Mouse (Mus musculus): ENCODE measurements at regions not wholly inside any gene's neighbourhood (a gene's known extent, or its start where the extent isn't known, plus 50 kb on each side); places are given as distances from the start of the nearest gene placed in this dataset.

DNA sequence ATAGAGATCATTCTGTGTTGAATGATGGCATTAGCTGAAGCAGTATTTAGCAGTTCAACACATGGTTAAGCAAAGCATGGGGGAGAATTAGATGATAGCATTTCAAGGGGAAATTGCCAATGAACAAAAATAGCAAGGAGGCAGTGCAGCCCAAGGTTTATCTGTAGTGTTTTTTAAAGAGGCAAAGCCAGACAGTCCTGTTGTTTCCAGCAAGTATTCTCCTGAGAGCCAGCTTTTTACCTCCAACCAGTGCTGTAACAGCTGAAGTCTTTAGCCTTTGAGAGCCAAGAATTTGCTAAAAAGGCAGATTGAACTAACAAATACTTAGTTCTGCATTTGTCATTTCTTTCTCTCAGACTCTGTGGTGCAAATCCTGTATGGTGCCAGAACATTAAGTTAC lies 305.1 kb upstream of the Arx start:
- H3K4me2 ChIP-seq (ENCODE audit: low read depth) = no peak overlapping the region
- H3K27me3 ChIP-seq (ENCODE audit: control insufficient read depth, insufficient read depth, low read length) = no peaks in the 10 kb centered on the region
- no peaks in the 10 kb centered on the region for H3K4me1 ChIP-seq (ENCODE audit: control insufficient read depth, insufficient read depth, low read length)
- no peak overlapping the region for H3K4me3 ChIP-seq (ENCODE audit: low read depth, low read length)
- ATAC-seq (ENCODE audit: insufficient read depth, low FRiP score, low TSS enrichment) = no peak
- H3K9ac ChIP-seq (ENCODE audit: low read length) = no peak overlapping the region
- no peak for DNase-seq (ENCODE audit: low spot score)
- no peak overlapping the region for H3K27ac ChIP-seq (ENCODE audit: low read depth, low read length)
- no peaks in the 10 kb centered on the region for H3K36me3 ChIP-seq (ENCODE audit: control insufficient read depth, insufficient read depth, low read length)
- no peaks in the 10 kb centered on the region for H3K9me3 ChIP-seq (ENCODE audit: control insufficient read depth, low read length)

DNA sequence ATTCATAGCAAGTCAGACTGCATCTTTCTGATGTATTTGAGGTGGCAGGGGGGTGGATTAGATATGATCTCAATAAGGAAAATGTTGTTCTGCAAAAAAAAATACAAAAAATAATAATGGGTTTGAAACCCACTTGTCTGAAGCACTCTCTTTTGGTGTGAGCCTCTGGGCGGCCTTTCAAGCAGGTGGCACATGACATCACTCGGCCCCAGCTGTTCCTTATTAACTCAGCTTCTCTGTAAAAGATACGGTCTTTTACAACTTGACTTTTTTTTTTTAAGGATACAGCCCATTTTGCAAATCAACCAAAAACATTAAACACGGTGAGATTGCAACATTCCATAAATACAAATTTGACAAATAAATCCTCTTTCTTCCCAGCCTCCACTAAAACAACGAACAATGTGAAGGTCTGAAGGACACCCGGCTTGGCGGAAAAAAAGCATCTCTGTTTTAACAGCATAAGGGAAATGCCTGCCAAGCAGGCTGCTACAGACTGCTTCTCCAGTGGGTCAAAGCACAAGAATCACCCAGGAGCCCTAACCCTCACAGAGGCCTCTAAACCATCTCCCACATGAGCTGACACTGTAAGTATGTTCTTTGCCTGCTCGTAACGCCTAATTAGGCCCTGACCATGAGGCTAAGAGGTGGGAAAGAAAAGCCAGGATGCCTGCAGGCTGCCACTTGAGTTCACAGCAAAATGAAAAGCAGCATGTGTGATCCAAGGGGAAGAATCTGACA lies 283.8 kb upstream of the Arx start:
- Histone ChIP-seq H3K36me3 (ENCODE audit: control insufficient read depth, insufficient read depth, low read length) (no peaks in the 10 kb centered on the region), H3K27ac (ENCODE audit: low read depth, low read length) (no peak overlapping the region), H3K9me3 (ENCODE audit: control insufficient read depth, low read length) (no peaks in the 10 kb centered on the region), H3K27me3 (ENCODE audit: control insufficient read depth, insufficient read depth, low read length) (no peaks in the 10 kb centered on the region), H3K9ac (ENCODE audit: low read length) (no peak overlapping the region), H3K4me3 (ENCODE audit: low read depth, low read length) (no peak overlapping the region), H3K4me2 (ENCODE audit: low read depth) (no peak overlapping the region), H3K4me1 (ENCODE audit: control insufficient read depth, insufficient read depth, low read length) (no peaks in the 10 kb centered on the region)
- 64% methylated on average over 9 of the region's 9 CpGs for WGBS
- DNase-seq (ENCODE audit: low spot score) (no peak), ATAC-seq (ENCODE audit: insufficient read depth, low FRiP score, low TSS enrichment) (no peak)

DNA sequence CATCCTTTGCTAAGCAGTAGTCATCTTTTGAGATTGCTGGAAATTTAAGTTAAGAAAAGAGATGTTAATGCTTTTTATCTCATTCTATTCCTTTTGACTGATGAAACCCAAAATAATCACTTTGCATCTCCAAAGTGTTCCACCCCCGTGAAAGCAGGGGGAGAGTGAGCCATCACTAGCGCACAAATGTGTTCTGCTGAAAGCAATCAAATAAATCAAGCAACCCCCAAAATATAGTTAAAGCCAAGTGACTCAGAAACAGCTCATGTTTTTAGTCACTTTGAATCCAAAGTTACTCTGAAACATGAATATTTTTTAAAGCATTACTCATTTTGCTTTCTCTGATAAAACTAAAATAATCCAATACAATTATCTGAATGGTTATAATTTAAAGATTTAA lies 279.6 kb upstream of the Arx start:
- 80% methylated on average over 2 of the region's 2 CpGs for WGBS
- Histone ChIP-seq H3K4me3 (ENCODE audit: low read depth, low read length) (no peak overlapping the region), H3K9me3 (ENCODE audit: control insufficient read depth, low read length) (no peaks in the 10 kb centered on the region), H3K9ac (ENCODE audit: low read length) (no peak overlapping the region), H3K36me3 (ENCODE audit: control insufficient read depth, insufficient read depth, low read length) (no peaks in the 10 kb centered on the region), H3K4me1 (ENCODE audit: control insufficient read depth, insufficient read depth, low read length) (no peaks in the 10 kb centered on the region), H3K4me2 (ENCODE audit: low read depth) (no peak overlapping the region), H3K27me3 (ENCODE audit: control insufficient read depth, insufficient read depth, low read length) (no peaks in the 10 kb centered on the region), H3K27ac (ENCODE audit: low read depth, low read length) (no peak overlapping the region)
- DNase-seq (ENCODE audit: low spot score) (no peak), ATAC-seq (ENCODE audit: insufficient read depth, low FRiP score, low TSS enrichment) (no peak)

DNA sequence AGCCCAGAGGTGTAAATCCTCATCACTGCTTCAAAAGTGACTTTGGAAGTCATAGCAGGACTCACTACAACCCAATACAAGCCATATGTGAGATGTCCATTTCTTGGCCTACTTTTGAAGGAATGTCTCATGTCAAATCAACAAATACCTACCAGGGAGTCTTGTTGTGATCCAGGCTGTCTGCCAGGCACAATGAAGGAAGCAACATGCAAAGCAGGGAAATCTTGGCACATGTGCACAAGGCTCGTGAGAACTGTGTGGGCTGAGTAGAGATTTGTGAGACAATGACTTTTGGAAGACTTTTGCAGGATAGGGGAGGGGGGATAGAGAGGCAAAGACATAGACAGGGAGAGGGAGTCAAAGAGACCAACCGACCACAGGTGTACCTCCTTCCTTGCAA lies 274.7 kb upstream of the Arx start:
- H3K4me3 ChIP-seq (ENCODE audit: low read depth, low read length) = no peak overlapping the region
- H3K27ac ChIP-seq (ENCODE audit: low read depth, low read length) = no peak overlapping the region
- H3K36me3 ChIP-seq (ENCODE audit: control insufficient read depth, insufficient read depth, low read length) = no peaks in the 10 kb centered on the region
- H3K9ac ChIP-seq (ENCODE audit: low read length) = no peak overlapping the region
- H3K4me2 ChIP-seq (ENCODE audit: low read depth) = no peak overlapping the region
- DNase-seq (ENCODE audit: low spot score) (no peak), ATAC-seq (ENCODE audit: insufficient read depth, low FRiP score, low TSS enrichment) (no peak)
- H3K9me3 ChIP-seq (ENCODE audit: control insufficient read depth, low read length) = no peaks in the 10 kb centered on the region
- WGBS = 69% methylated on average over 2 of the region's 2 CpGs
- H3K27me3 ChIP-seq (ENCODE audit: control insufficient read depth, insufficient read depth, low read length) = no peaks in the 10 kb centered on the region
- no peaks in the 10 kb centered on the region for H3K4me1 ChIP-seq (ENCODE audit: control insufficient read depth, insufficient read depth, low read length)

DNA sequence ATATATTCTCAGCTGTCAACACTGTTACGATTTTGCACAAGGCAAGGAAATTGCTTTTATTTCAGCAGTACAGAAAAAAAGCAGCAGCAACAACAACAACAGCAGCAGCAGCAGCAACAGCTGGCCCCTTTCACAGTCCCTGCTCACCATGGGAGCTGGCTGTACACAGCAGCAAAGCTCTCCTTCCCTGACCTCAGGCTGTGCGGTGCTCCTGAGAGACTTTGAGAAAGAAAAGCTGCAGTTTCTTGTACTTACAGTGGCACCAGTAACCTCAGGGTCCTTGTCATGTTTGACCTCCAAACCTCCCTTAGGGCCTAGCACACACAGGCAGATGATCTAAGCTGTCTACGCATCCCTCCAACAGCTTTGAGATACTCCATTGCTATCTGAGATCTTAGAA lies 269.9 kb upstream of the Arx start:
- DNase-seq (ENCODE audit: low spot score) = no peak
- Histone ChIP-seq H3K27me3 (ENCODE audit: control insufficient read depth, insufficient read depth, low read length) (no peaks in the 10 kb centered on the region), H3K9me3 (ENCODE audit: control insufficient read depth, low read length) (no peaks in the 10 kb centered on the region), H3K9ac (ENCODE audit: low read length) (no peak overlapping the region), H3K27ac (ENCODE audit: low read depth, low read length) (no peak overlapping the region), H3K4me2 (ENCODE audit: low read depth) (no peak overlapping the region), H3K4me1 (ENCODE audit: control insufficient read depth, insufficient read depth, low read length) (no peaks in the 10 kb centered on the region), H3K4me3 (ENCODE audit: low read depth, low read length) (no peak overlapping the region), H3K36me3 (ENCODE audit: control insufficient read depth, insufficient read depth, low read length) (no peaks in the 10 kb centered on the region)
- 72% methylated on average over 3 of the region's 3 CpGs for WGBS
- no peak for ATAC-seq (ENCODE audit: insufficient read depth, low FRiP score, low TSS enrichment)

DNA sequence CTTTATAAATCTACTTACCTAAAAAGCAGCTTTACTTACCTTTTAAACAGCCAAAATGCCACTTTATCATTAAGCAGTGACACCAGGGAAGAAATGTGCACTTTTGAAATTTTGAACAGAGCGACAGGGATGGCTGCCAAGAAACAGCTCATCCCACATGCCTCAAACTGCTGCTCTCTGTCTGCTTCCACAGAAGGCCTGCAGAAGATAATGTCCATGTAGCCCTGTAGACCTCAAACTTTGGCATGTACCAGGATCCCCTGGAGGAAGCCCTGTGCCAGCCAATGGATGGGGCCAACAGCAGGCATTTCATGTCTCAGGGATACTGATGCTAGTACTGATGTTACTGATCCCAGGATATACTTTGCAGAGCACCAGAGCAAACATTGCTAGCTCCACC lies 245.1 kb upstream of the Arx start:
- ATAC-seq (ENCODE audit: insufficient read depth, low FRiP score, low TSS enrichment) = no peak
- H3K4me1 ChIP-seq (ENCODE audit: control insufficient read depth, insufficient read depth, low read length) = no peaks in the 10 kb centered on the region
- no peaks in the 10 kb centered on the region for H3K36me3 ChIP-seq (ENCODE audit: control insufficient read depth, insufficient read depth, low read length)
- no peak overlapping the region for H3K27ac ChIP-seq (ENCODE audit: low read depth, low read length)
- H3K9me3 ChIP-seq (ENCODE audit: control insufficient read depth, low read length) = no peaks in the 10 kb centered on the region
- H3K27me3 ChIP-seq (ENCODE audit: control insufficient read depth, insufficient read depth, low read length) = no peaks in the 10 kb centered on the region
- no peak overlapping the region for H3K4me3 ChIP-seq (ENCODE audit: low read depth, low read length)
- no peak overlapping the region for H3K9ac ChIP-seq (ENCODE audit: low read length)
- H3K4me2 ChIP-seq (ENCODE audit: low read depth) = no peak overlapping the region
- no peak for DNase-seq (ENCODE audit: low spot score)
- WGBS = 86% methylated on average over 1 of the region's 1 CpGs

DNA sequence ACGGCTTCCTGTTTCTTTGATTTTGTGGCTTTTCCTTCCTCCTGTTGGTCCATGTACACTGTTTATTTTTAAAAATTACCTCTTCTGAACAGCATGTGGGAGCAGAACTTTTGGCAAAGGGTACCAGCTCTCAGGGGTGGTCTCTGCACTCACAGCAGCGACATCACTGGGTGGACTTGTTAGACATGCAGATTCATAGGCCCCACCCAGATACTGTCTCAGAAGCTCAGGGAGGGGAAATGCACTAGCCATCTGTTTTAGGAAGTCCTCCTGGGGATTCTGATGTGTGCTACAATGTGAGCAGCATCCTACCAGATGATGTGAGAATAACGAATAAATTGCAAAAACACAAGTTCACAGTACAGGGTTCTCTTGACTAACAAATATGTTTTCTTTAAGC lies 243.5 kb upstream of the Arx start:
- 70% methylated on average over 3 of the region's 3 CpGs for WGBS
- no peaks in the 10 kb centered on the region for H3K27me3 ChIP-seq (ENCODE audit: control insufficient read depth, insufficient read depth, low read length)

DNA sequence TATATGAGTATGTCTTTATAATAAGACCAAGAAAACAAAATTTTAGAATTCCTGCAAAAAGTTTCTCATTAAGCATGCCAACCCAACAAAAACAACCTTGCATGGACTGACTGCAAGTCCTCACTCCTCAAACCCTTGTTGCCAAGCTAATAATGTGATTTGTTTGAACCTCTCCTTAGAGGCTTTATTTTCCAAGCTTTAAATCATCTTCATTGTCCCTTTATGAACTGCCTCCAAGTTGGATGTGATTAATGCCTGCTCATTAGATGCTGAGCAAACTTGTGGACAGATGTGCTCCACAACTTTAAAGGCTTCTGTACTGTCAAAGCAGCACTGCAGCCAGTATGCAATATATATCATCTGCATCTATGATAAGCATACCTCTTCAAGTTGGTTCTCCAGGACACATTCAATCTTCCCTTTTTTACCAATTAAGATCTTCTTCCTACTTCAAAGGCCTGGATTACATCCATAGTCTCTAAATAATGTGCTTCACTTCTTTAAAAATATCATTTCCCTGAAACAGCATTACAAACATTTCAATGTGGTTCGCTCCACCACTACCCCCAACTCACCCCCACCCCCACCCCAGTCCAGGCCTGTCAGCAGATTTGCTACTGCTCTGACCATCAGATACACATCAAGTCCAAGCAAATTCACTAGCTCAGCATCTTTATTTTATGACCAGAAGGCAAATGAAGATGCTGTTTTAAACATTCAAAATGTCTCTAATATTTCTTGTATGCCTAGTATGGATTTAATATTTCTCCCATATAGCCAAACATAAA lies 237.1 kb upstream of the Arx start:
- H3K4me3 ChIP-seq (ENCODE audit: low read depth, low read length) = no peak overlapping the region
- H3K27me3 ChIP-seq (ENCODE audit: control insufficient read depth, insufficient read depth, low read length) = no peaks in the 10 kb centered on the region
- no peaks in the 10 kb centered on the region for H3K9me3 ChIP-seq (ENCODE audit: control insufficient read depth, low read length)
- DNase-seq (ENCODE audit: low spot score) = no peak
- WGBS = 79% methylated on average over 1 of the region's 1 CpGs
- H3K4me2 ChIP-seq (ENCODE audit: low read depth) = no peak overlapping the region
- ATAC-seq (ENCODE audit: insufficient read depth, low FRiP score, low TSS enrichment) = no peak
- H3K9ac ChIP-seq (ENCODE audit: low read length) = no peak overlapping the region
- no peaks in the 10 kb centered on the region for H3K4me1 ChIP-seq (ENCODE audit: control insufficient read depth, insufficient read depth, low read length)
- no peak overlapping the region for H3K27ac ChIP-seq (ENCODE audit: low read depth, low read length)
- H3K36me3 ChIP-seq (ENCODE audit: control insufficient read depth, insufficient read depth, low read length) = no peaks in the 10 kb centered on the region

More for the DNA sequence above, 243.5 kb upstream of the Arx start:
- H3K4me2 ChIP-seq (ENCODE audit: low read depth) = no peak overlapping the region
- no peak overlapping the region for H3K4me3 ChIP-seq (ENCODE audit: low read depth, low read length)
- H3K27ac ChIP-seq (ENCODE audit: low read depth, low read length) = no peak overlapping the region
- DNase-seq (ENCODE audit: low spot score) (no peak), ATAC-seq (ENCODE audit: insufficient read depth, low FRiP score, low TSS enrichment) (no peak)
- no peak overlapping the region for H3K9ac ChIP-seq (ENCODE audit: low read length)
- H3K4me1 ChIP-seq (ENCODE audit: control insufficient read depth, insufficient read depth, low read length) = no peaks in the 10 kb centered on the region
- no peaks in the 10 kb centered on the region for H3K9me3 ChIP-seq (ENCODE audit: control insufficient read depth, low read length)
- H3K36me3 ChIP-seq (ENCODE audit: control insufficient read depth, insufficient read depth, low read length) = no peaks in the 10 kb centered on the region

DNA sequence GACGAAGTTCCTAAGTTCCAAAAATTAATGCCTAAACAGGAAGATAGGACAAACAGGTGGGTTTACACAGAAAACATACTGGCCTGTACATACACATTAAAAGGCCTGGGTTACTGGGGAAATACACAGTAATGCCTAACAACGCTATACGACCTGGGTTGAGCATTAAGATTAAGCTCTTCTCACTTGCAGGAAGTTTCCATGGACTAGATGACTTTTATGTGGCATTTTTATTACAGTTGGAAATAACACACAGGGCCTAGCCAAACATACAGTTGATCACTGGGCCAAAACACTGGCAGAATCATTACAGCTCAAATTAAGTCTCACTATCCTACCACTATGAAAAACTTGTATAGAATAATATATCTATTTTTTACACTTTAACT lies 236.5 kb upstream of the Arx start:
- no peaks in the 10 kb centered on the region for H3K4me1 ChIP-seq (ENCODE audit: control insufficient read depth, insufficient read depth, low read length)
- no peak for DNase-seq (ENCODE audit: low spot score)
- WGBS = 79% methylated on average over 3 of the region's 3 CpGs
- H3K27ac ChIP-seq (ENCODE audit: low read depth, low read length) = no peak overlapping the region
- no peak overlapping the region for H3K4me3 ChIP-seq (ENCODE audit: low read depth, low read length)
- H3K4me2 ChIP-seq (ENCODE audit: low read depth) = no peak overlapping the region
- H3K9me3 ChIP-seq (ENCODE audit: control insufficient read depth, low read length) = no peaks in the 10 kb centered on the region
- H3K27me3 ChIP-seq (ENCODE audit: control insufficient read depth, insufficient read depth, low read length) = no peaks in the 10 kb centered on the region
- H3K36me3 ChIP-seq (ENCODE audit: control insufficient read depth, insufficient read depth, low read length) = no peaks in the 10 kb centered on the region
- H3K9ac ChIP-seq (ENCODE audit: low read length) = no peak overlapping the region
- no peak for ATAC-seq (ENCODE audit: insufficient read depth, low FRiP score, low TSS enrichment)
